Mouse (Mus musculus): Measurements from ENCODE around the gene Eid2b.

- TF ChIP-seq CTCF (IDR thresholded peaks at IDR 0.05; ENCODE audit: low read depth) = no peak
- no peak for TF ChIP-seq EP300 (IDR thresholded peaks at IDR 0.05; ENCODE audit: low read depth)
These were observed 44.6 kb downstream of the Eid2b start for GRCm38 (mm10) chr7:28321974-28322720.

Data from liver, embryonic 14.5 days (tissue).